Mouse (Mus musculus) MEL (cell line): ENCODE measurements at regions not wholly inside any gene's neighbourhood (a gene's known extent, or its start where the extent isn't known, plus 50 kb on each side); places are given as distances from the start of the nearest gene placed in this dataset.

Experiments used
- DNase-seq: peaks from one replicate; pipeline ENCODE4 v3.0.0; 2011; ENCODE audit warnings: low read depth, low spot score
- H3K27ac ChIP-seq: 2 replicates; pipeline ENCODE4 v1.5.1; 2012; ENCODE audit warnings: low read depth, mild to moderate bottlenecking, control low read depth, low read length, moderate library complexity; ENCODE audit not compliant: control insufficient read depth
- H3K27me3 ChIP-seq, 2 experiments: fragments of 150-350 bp in 1 of 2; sonication (generic) in 1 of 2; 2 replicates each; pipeline ENCODE4 v1.6.1; 2012; ENCODE audit warnings: low read length in 2 of 2, mild to moderate bottlenecking in 2 of 2, improper control_type of control experiment in 1 of 2, moderate library complexity in 1 of 2; ENCODE audit not compliant: insufficient read depth in 2 of 2, control insufficient read depth in 1 of 2
- H3K36me3 ChIP-seq, 2 experiments: 2 replicates each; pipeline ENCODE4 v1.6.1; 2012 to 2014; ENCODE audit warnings: low read length in 2 of 2, improper control_type of control experiment in 1 of 2, inconsistent platforms in 1 of 2, mild to moderate bottlenecking in 1 of 2; ENCODE audit not compliant: insufficient read depth in 2 of 2, control insufficient read depth in 1 of 2
- H3K4me1 ChIP-seq, 2 experiments: fragments of 150-350 bp in 1 of 2; sonication (generic) in 1 of 2; 2 replicates each; pipeline ENCODE4 v1.6.1; 2012; ENCODE audit warnings: low read length in 2 of 2, improper control_type of control experiment in 1 of 2, mild to moderate bottlenecking in 1 of 2; ENCODE audit not compliant: insufficient read depth in 2 of 2, control insufficient read depth in 1 of 2
- H3K4me3 ChIP-seq, 2 experiments: fragments of 150-350 bp in 1 of 2; sonication (generic) in 1 of 2; 2 replicates each; pipeline ENCODE4 v1.5.1; 2012; ENCODE audit warnings: low read depth in 2 of 2, low read length in 2 of 2, mild to moderate bottlenecking in 2 of 2, moderate library complexity in 2 of 2, control low read depth in 1 of 2, improper control_type of control experiment in 1 of 2; ENCODE audit not compliant: control insufficient read depth in 1 of 2, insufficient read depth in 1 of 2
- H3K79me2 ChIP-seq: 2 replicates; pipeline ENCODE4 v1.6.1; 2012; ENCODE audit warnings: mild to moderate bottlenecking, low read length, moderate library complexity; ENCODE audit not compliant: control insufficient read depth, poor library complexity, insufficient read depth
- H3K9ac ChIP-seq: 2 replicates; pipeline ENCODE4 v1.6.1; 2012; ENCODE audit warnings: low read depth, mild to moderate bottlenecking, control low read depth, low read length, moderate library complexity; ENCODE audit not compliant: control insufficient read depth, poor library complexity, severe bottlenecking
- H3K9me3 ChIP-seq: fragments of 150-350 bp; sonication (generic); replicated peaks from 2 replicates; pipeline ENCODE4 v1.6.1; 2012; ENCODE audit warnings: mild to moderate bottlenecking, low read length, improper control_type of control experiment, moderate library complexity; ENCODE audit not compliant: insufficient read depth
- BHLHE40 ChIP-seq: IDR thresholded peaks from 2 replicates; pipeline ENCODE4 v1.6.1; 2012; ENCODE audit warnings: low read depth, mild to moderate bottlenecking, inconsistent platforms, low read length, improper control_type of control experiment, borderline replicate concordance
- CHD1 ChIP-seq: IDR thresholded peaks from 2 replicates; pipeline ENCODE4 v1.6.1; 2012; ENCODE audit warnings: low read depth, mild to moderate bottlenecking, inconsistent platforms, low read length, improper control_type of control experiment
- CHD2 ChIP-seq: IDR thresholded peaks from 2 replicates; pipeline ENCODE4 v1.6.1; 2011; ENCODE audit warnings: low read length, improper control_type of control experiment
- CTCF ChIP-seq, 3 experiments: IDR thresholded peaks in 2 of 3; conservative IDR thresholded peaks in 1 of 3; 2 replicates each; pipeline ENCODE4 v1.5.1; 2011 to 2012; ENCODE audit warnings: low read length in 3 of 3, low read depth in 2 of 3, mild to moderate bottlenecking in 2 of 3, improper control_type of control experiment in 1 of 3, inconsistent platforms in 1 of 3, mixed read lengths in 1 of 3, moderate library complexity in 1 of 3; ENCODE audit not compliant: control insufficient read depth in 1 of 3, insufficient read depth in 1 of 3, poor library complexity in 1 of 3, severe bottlenecking in 1 of 3
- E2F4 ChIP-seq: IDR thresholded peaks from 2 replicates; pipeline ENCODE4 v1.6.1; 2011; ENCODE audit warnings: low read depth, low read length, improper control_type of control experiment, borderline replicate concordance
- ELF1 ChIP-seq: IDR thresholded peaks from 2 replicates; pipeline ENCODE4 v1.6.1; 2014; ENCODE audit warnings: low read depth, mild to moderate bottlenecking, inconsistent platforms, low read length, improper control_type of control experiment, moderate library complexity
- ETS1 ChIP-seq: IDR thresholded peaks from 2 replicates; pipeline ENCODE4 v1.6.1; 2012; ENCODE audit warnings: low read depth, mild to moderate bottlenecking, inconsistent platforms, low read length, improper control_type of control experiment, moderate library complexity
- GABPA ChIP-seq: IDR thresholded peaks from 2 replicates; pipeline ENCODE4 v1.6.1; 2012; ENCODE audit warnings: low read depth, mild to moderate bottlenecking, inconsistent platforms, low read length, improper control_type of control experiment, moderate library complexity
- GATA1 ChIP-seq: IDR thresholded peaks from 2 replicates; pipeline ENCODE4 v1.6.1; 2011; ENCODE audit warnings: low read depth, low read length, improper control_type of control experiment
- JUND ChIP-seq: IDR thresholded peaks from 2 replicates; pipeline ENCODE4 v1.6.1; 2011; ENCODE audit warnings: low read depth, mild to moderate bottlenecking, improper control_type of control experiment, low read length
- KAT2A ChIP-seq: conservative IDR thresholded peaks from 2 replicates; pipeline ENCODE4 v1.6.1; 2012; ENCODE audit warnings: low read depth, low read length, improper control_type of control experiment, inconsistent platforms
- MAX ChIP-seq: IDR thresholded peaks from 2 replicates; pipeline ENCODE4 v1.6.1; 2011; ENCODE audit warnings: low read length, improper control_type of control experiment
- MAZ ChIP-seq: IDR thresholded peaks from 2 replicates; pipeline ENCODE4 v1.6.1; 2012; ENCODE audit warnings: low read depth, mild to moderate bottlenecking, inconsistent platforms, low read length, improper control_type of control experiment
- MYB ChIP-seq: IDR thresholded peaks from 2 replicates; pipeline ENCODE4 v1.6.1; 2011; ENCODE audit warnings: mild to moderate bottlenecking, low read depth, low read length, improper control_type of control experiment
- MYC ChIP-seq: IDR thresholded peaks from 2 replicates; pipeline ENCODE4 v1.6.1; 2011; ENCODE audit warnings: low read depth, mild to moderate bottlenecking, low read length, improper control_type of control experiment, moderate library complexity
- POLR2A ChIP-seq, 2 experiments: IDR thresholded peaks; 2 replicates each; pipeline ENCODE4 v1.6.1; 2011 to 2012; ENCODE audit warnings: low read length in 2 of 2, mild to moderate bottlenecking in 2 of 2, control low read depth in 1 of 2, improper control_type of control experiment in 1 of 2, low read depth in 1 of 2, moderate library complexity in 1 of 2; ENCODE audit not compliant: control insufficient read depth in 1 of 2, insufficient read depth in 1 of 2, poor library complexity in 1 of 2
- POLR2AphosphoS5 ChIP-seq: IDR thresholded peaks from 2 replicates; pipeline ENCODE4 v1.6.1; 2012; ENCODE audit warnings: low read depth, borderline replicate concordance, mild to moderate bottlenecking, inconsistent platforms, low read length, moderate library complexity, mixed read lengths
- SMC3 ChIP-seq: IDR thresholded peaks from 2 replicates; pipeline ENCODE4 v1.6.1; 2011; ENCODE audit warnings: low read depth, low read length, improper control_type of control experiment
- TCF12 ChIP-seq: IDR thresholded peaks from 2 replicates; pipeline ENCODE4 v1.6.1; 2014; ENCODE audit warnings: low read depth, mild to moderate bottlenecking, inconsistent platforms, low read length, improper control_type of control experiment, moderate library complexity
- USF1 ChIP-seq: IDR thresholded peaks from 2 replicates; pipeline ENCODE4 v1.6.1; 2014; ENCODE audit warnings: low read depth, mild to moderate bottlenecking, inconsistent platforms, low read length, improper control_type of control experiment, moderate library complexity
- ZC3H11A ChIP-seq: IDR thresholded peaks from 2 replicates; pipeline ENCODE4 v1.6.1; 2012; ENCODE audit warnings: low read depth, mild to moderate bottlenecking, inconsistent platforms, low read length, improper control_type of control experiment
- ZKSCAN1 ChIP-seq: IDR thresholded peaks from 2 replicates; pipeline ENCODE4 v1.6.1; 2012; ENCODE audit warnings: low read depth, mild to moderate bottlenecking, inconsistent platforms, low read length, improper control_type of control experiment, moderate library complexity

GRCm38 (mm10) chr11:43346489-43346888, 79.6 kb downstream of the Pttg1 start:
- Histone ChIP-seq H3K4me1 (no peaks in the 10 kb centered on the region), H3K4me3 (no peak overlapping the region), H3K9me3 (no peaks in the 10 kb centered on the region), H3K27me3 (no peaks in the 10 kb centered on the region), H3K79me2 (no peaks in the 10 kb centered on the region), H3K27ac (no peak overlapping the region), H3K36me3 (no peaks in the 10 kb centered on the region), H3K9ac (no peak overlapping the region)
- TF ChIP-seq USF1 = no peak
- no peak for TF ChIP-seq ELF1
- no peak for TF ChIP-seq POLR2A (IDR thresholded peaks at IDR 0.05; ENCODE audit: control insufficient read depth in 1 of 2, insufficient read depth in 1 of 2, low read depth in 1 of 2, low read length in 2 of 2, poor library complexity in 1 of 2)
- DNase-seq = no peak

GRCm38 (mm10) chr11:43344767-43345561, 81.1 kb downstream of the Pttg1 start:
- Histone ChIP-seq H3K27ac (no peak overlapping the region), H3K36me3 (no peaks in the 10 kb centered on the region), H3K27me3 (no peaks in the 10 kb centered on the region), H3K9ac (no peak overlapping the region), H3K4me3 (no peak overlapping the region), H3K4me1 (no peaks in the 10 kb centered on the region), H3K9me3 (no peaks in the 10 kb centered on the region), H3K79me2 (no peaks in the 10 kb centered on the region)
- DNase-seq = no peak
- TF ChIP-seq MYB = no peak
- TF ChIP-seq POLR2AphosphoS5 = no peak
- no peak for TF ChIP-seq ETS1
- no peak for TF ChIP-seq GATA1
- TF ChIP-seq GABPA = no peak
- no peak for TF ChIP-seq CHD1
- no peak for TF ChIP-seq SMC3
- no peak for TF ChIP-seq TCF12
- TF ChIP-seq E2F4 = no peak
- no peak for TF ChIP-seq JUND
- TF ChIP-seq MYC = no peak
- no peak for TF ChIP-seq KAT2A
- TF ChIP-seq ZKSCAN1 = no peak
- no peak for TF ChIP-seq POLR2A (IDR thresholded peaks at IDR 0.05; ENCODE audit: control insufficient read depth in 1 of 2, insufficient read depth in 1 of 2, low read depth in 1 of 2, low read length in 2 of 2, poor library complexity in 1 of 2)
- no peak for TF ChIP-seq BHLHE40
- no peak for TF ChIP-seq MAZ
- TF ChIP-seq ZC3H11A = no peak
- no peak for TF ChIP-seq MAX
- no peak for TF ChIP-seq CTCF (IDR thresholded peaks at IDR 0.05 in 2 of 3, conservative IDR thresholded peaks at IDR 0.05 in 1 of 3; ENCODE audit: control insufficient read depth in 1 of 3, insufficient read depth in 1 of 3, low read depth in 2 of 3, low read length in 3 of 3, poor library complexity in 1 of 3, severe bottlenecking in 1 of 3)
- no peak for TF ChIP-seq CHD2
